Mouse (Mus musculus): ENCODE measurements around the gene Grik4. TPM values are rescaled to one million over a fixed set of nuclear protein-coding genes. Genes with fewer than 3 reads are reported as not detected.

Grik4 gene
- polyA plus RNA-seq, 1 experiment from 2014 or later: 1.9 TPM

GRCm38 (mm10) chr9:42859959-42860794 is 84.1 kb downstream of the Grik4 start:
- no peaks in the 10 kb centered on the region for H3K9me3 ChIP-seq (ENCODE audit: control insufficient read depth, low read length)
- H3K4me1 ChIP-seq (ENCODE audit: control insufficient read depth, insufficient read depth, low read length): peaks cover 18% of the 10 kb centered on the region
- no peak overlapping the region for H3K4me3 ChIP-seq (ENCODE audit: low read length)
- H3K4me2 ChIP-seq (replicated peaks; ENCODE audit: low read depth, low read length): no peak overlapping the region
- no peak overlapping the region for H3K27ac ChIP-seq (ENCODE audit: low read depth, low read length)
- no peaks in the 10 kb centered on the region for H3K27me3 ChIP-seq (ENCODE audit: control insufficient read depth, insufficient read depth, low read length)
- no peak overlapping the region for H3K9ac ChIP-seq (ENCODE audit: low read depth, low read length)
- no peak for ATAC-seq (ENCODE audit: low FRiP score, low TSS enrichment)
- no peaks in the 10 kb centered on the region for H3K36me3 ChIP-seq (ENCODE audit: control insufficient read depth, insufficient read depth, low read length)
- 68% methylated on average over 10 of the region's 10 CpGs for WGBS

GRCm38 (mm10) chr9:42858998-42859690 is 85.1 kb downstream of the Grik4 start:
- Histone ChIP-seq H3K4me2 (replicated peaks; ENCODE audit: low read depth, low read length) (no peak overlapping the region), H3K4me3 (ENCODE audit: low read length) (no peak overlapping the region), H3K9me3 (ENCODE audit: control insufficient read depth, low read length) (no peaks in the 10 kb centered on the region), H3K4me1 (ENCODE audit: control insufficient read depth, insufficient read depth, low read length) (peaks cover 14% of the 10 kb centered on the region; the same call in 1 of the 2 replicates), H3K27me3 (ENCODE audit: control insufficient read depth, insufficient read depth, low read length) (no peaks in the 10 kb centered on the region), H3K27ac (ENCODE audit: low read depth, low read length) (no peak overlapping the region), H3K36me3 (ENCODE audit: control insufficient read depth, insufficient read depth, low read length) (no peaks in the 10 kb centered on the region), H3K9ac (ENCODE audit: low read depth, low read length) (no peak overlapping the region)
- WGBS: 86% methylated on average over 4 of the region's 4 CpGs
- ATAC-seq (ENCODE audit: low FRiP score, low TSS enrichment): no peak

DNA sequence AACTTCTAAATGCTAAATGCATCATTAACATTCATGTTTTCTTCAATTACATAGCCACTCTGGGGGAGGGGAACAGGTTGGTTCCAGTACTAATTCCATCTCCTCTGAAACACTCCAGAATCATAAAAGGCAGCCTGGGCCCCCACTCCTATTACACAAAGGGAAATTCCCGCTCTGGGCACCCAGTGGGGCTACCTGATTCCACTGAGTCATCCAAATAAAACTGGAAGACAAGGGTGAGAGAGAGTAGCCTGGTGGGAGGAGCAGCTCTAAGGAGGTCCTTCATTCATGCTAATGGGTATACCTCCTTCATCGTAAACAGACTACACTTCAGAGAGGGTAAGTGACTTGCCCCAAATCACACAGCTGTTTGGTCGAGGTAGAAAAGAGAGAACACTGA is 85.7 kb downstream of the Grik4 start:
- Histone ChIP-seq H3K9ac (ENCODE audit: low read depth, low read length) (no peak overlapping the region), H3K4me3 (ENCODE audit: low read length) (no peak overlapping the region), H3K9me3 (ENCODE audit: control insufficient read depth, low read length) (no peaks in the 10 kb centered on the region), H3K27me3 (ENCODE audit: control insufficient read depth, insufficient read depth, low read length) (no peaks in the 10 kb centered on the region), H3K4me2 (replicated peaks; ENCODE audit: low read depth, low read length) (no peak overlapping the region), H3K36me3 (ENCODE audit: control insufficient read depth, insufficient read depth, low read length) (no peaks in the 10 kb centered on the region), H3K27ac (ENCODE audit: low read depth, low read length) (no peak overlapping the region), H3K4me1 (ENCODE audit: control insufficient read depth, insufficient read depth, low read length) (peaks cover 14% of the 10 kb centered on the region; the same call in 1 of the 2 replicates)
- WGBS: 37% methylated on average over 3 of the region's 3 CpGs
- no peak for ATAC-seq (ENCODE audit: low FRiP score, low TSS enrichment)

DNA sequence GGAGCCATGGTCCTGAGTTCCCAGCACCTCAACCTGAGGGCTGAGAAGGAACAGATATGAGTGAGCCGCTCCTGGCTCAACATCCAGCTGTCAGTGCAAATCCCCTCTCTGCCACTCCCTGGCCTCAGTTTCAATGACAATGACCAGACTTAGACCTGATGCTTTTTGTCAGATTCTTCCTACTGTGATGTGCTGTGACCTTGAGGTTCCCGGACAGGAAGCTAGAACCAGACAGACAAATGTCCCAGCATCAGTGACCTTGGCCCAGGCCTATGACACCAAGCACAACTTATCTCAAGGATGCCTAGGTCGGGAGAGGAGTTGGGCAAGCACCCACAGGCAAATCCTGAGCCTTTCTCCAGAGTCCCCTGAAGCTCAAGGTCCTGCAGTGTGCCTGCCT is 86.5 kb downstream of the Grik4 start:
- Histone ChIP-seq H3K4me1 (ENCODE audit: control insufficient read depth, insufficient read depth, low read length) (peaks cover 14% of the 10 kb centered on the region; the same call in 1 of the 2 replicates), H3K36me3 (ENCODE audit: control insufficient read depth, insufficient read depth, low read length) (no peaks in the 10 kb centered on the region), H3K27me3 (ENCODE audit: control insufficient read depth, insufficient read depth, low read length) (no peaks in the 10 kb centered on the region), H3K9me3 (ENCODE audit: control insufficient read depth, low read length) (no peaks in the 10 kb centered on the region), H3K4me3 (ENCODE audit: low read length) (no peak overlapping the region), H3K27ac (ENCODE audit: low read depth, low read length) (no peak overlapping the region), H3K4me2 (replicated peaks; ENCODE audit: low read depth, low read length) (no peak overlapping the region), H3K9ac (ENCODE audit: low read depth, low read length) (no peak overlapping the region)
- WGBS: 85% methylated on average over 3 of the region's 3 CpGs
- ATAC-seq (ENCODE audit: low FRiP score, low TSS enrichment): no peak

DNA sequence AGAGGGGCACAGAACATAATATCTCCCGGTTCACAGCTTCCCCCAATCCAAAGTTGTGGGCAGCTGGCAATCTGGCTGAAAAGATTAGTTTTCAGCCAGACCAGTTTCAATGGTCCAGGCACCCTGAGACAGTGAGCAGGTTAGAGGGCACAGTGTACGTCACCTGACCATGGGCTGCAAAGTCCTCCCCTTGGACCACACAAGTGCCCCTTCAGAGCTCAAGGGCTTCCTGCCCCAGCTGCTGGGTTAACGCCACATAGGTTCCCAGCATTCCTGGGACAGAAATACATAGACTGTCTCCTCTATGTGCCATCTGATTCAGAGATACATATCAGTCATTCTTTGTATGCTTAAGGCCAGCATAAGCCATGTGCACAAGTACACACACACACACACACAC is 91.2 kb downstream of the Grik4 start:
- no peaks in the 10 kb centered on the region for H3K4me1 ChIP-seq (ENCODE audit: control insufficient read depth, insufficient read depth, low read length)
- H3K4me3 ChIP-seq (ENCODE audit: low read length): no peak overlapping the region
- WGBS: 68% methylated on average over 3 of the region's 3 CpGs
- H3K27ac ChIP-seq (ENCODE audit: low read depth, low read length): no peak overlapping the region
- H3K9ac ChIP-seq (ENCODE audit: low read depth, low read length): no peak overlapping the region
- no peaks in the 10 kb centered on the region for H3K9me3 ChIP-seq (ENCODE audit: control insufficient read depth, low read length)
- H3K27me3 ChIP-seq (ENCODE audit: control insufficient read depth, insufficient read depth, low read length): no peaks in the 10 kb centered on the region
- H3K36me3 ChIP-seq (ENCODE audit: control insufficient read depth, insufficient read depth, low read length): no peaks in the 10 kb centered on the region
- no peak overlapping the region for H3K4me2 ChIP-seq (replicated peaks; ENCODE audit: low read depth, low read length)
- no peak for ATAC-seq (ENCODE audit: low FRiP score, low TSS enrichment)

DNA sequence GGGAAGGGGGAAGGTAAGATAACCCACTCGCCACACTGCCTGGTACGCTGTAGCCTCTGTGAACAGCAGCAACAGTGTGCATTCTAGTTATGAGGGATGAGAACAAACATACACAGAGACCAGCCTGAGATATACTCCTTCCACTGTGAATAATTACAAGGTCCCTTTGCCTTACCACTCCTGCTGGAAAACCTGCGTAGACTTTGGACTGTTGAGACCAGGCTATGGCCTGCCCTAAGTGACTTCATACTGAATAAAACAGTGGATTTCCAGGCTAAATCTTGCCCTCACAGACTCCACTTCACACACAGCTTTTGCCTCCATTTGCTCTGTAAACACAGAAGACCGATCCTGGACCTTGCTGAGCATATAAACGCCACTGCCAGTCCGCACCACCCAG is 94.2 kb downstream of the Grik4 start:
- no peak for ATAC-seq (ENCODE audit: low FRiP score, low TSS enrichment)
- H3K4me2 ChIP-seq (replicated peaks; ENCODE audit: low read depth, low read length): no peak overlapping the region
- no peaks in the 10 kb centered on the region for H3K27me3 ChIP-seq (ENCODE audit: control insufficient read depth, insufficient read depth, low read length)
- no peaks in the 10 kb centered on the region for H3K9me3 ChIP-seq (ENCODE audit: control insufficient read depth, low read length)
- no peak overlapping the region for H3K4me3 ChIP-seq (ENCODE audit: low read length)
- H3K9ac ChIP-seq (ENCODE audit: low read depth, low read length): no peak overlapping the region
- H3K36me3 ChIP-seq (ENCODE audit: control insufficient read depth, insufficient read depth, low read length): no peaks in the 10 kb centered on the region
- WGBS: 84% methylated on average over 6 of the region's 6 CpGs
- no peak overlapping the region for H3K27ac ChIP-seq (ENCODE audit: low read depth, low read length)
- H3K4me1 ChIP-seq (ENCODE audit: control insufficient read depth, insufficient read depth, low read length): no peaks in the 10 kb centered on the region

DNA sequence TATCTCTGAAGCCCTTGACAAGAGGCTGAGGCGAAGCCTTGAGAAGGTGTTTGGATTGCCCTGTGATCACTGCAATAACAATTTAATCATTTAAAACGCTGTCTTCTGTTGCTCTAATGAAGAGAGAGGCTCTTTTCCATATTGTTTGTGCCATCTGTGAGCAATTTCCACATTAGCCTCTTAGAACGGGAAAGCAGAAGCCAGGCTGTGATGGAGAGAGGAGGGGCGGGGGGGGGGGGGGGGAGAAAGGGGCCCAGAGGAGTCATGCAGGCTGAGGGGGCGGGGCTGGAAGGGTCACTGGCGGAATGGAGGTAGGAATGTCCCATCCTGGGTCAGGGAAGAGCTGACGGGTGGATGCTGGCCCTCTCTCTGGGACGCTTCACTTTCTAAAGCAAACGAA is 96.2 kb downstream of the Grik4 start:
- ATAC-seq (ENCODE audit: low FRiP score, low TSS enrichment): no peak
- no peak overlapping the region for H3K27ac ChIP-seq (ENCODE audit: low read depth, low read length)

GRCm38 (mm10) chr9:42846676-42847425 is 97.4 kb downstream of the Grik4 start:
- H3K36me3 ChIP-seq (ENCODE audit: control insufficient read depth, insufficient read depth, low read length): no peaks in the 10 kb centered on the region
- no peak overlapping the region for H3K4me2 ChIP-seq (replicated peaks; ENCODE audit: low read depth, low read length)
- H3K27ac ChIP-seq (ENCODE audit: low read depth, low read length): no peak overlapping the region
- no peaks in the 10 kb centered on the region for H3K27me3 ChIP-seq (ENCODE audit: control insufficient read depth, insufficient read depth, low read length)
- no peak overlapping the region for H3K9ac ChIP-seq (ENCODE audit: low read depth, low read length)
- WGBS: 79% methylated on average over 10 of the region's 10 CpGs
- no peak for ATAC-seq (ENCODE audit: low FRiP score, low TSS enrichment)
- H3K4me3 ChIP-seq (ENCODE audit: low read length): no peak overlapping the region
- no peaks in the 10 kb centered on the region for H3K9me3 ChIP-seq (ENCODE audit: control insufficient read depth, low read length)
- H3K4me1 ChIP-seq (ENCODE audit: control insufficient read depth, insufficient read depth, low read length): no peaks in the 10 kb centered on the region

More for the DNA sequence above, 96.2 kb downstream of the Grik4 start:
- H3K9me3 ChIP-seq (ENCODE audit: control insufficient read depth, low read length): no peaks in the 10 kb centered on the region
- no peaks in the 10 kb centered on the region for H3K4me1 ChIP-seq (ENCODE audit: control insufficient read depth, insufficient read depth, low read length)
- H3K4me2 ChIP-seq (replicated peaks; ENCODE audit: low read depth, low read length): no peak overlapping the region
- WGBS: 34% methylated on average over 8 of the region's 9 CpGs
- H3K4me3 ChIP-seq (ENCODE audit: low read length): no peak overlapping the region
- H3K27me3 ChIP-seq (ENCODE audit: control insufficient read depth, insufficient read depth, low read length): no peaks in the 10 kb centered on the region
- no peaks in the 10 kb centered on the region for H3K36me3 ChIP-seq (ENCODE audit: control insufficient read depth, insufficient read depth, low read length)
- H3K9ac ChIP-seq (ENCODE audit: low read depth, low read length): no peak overlapping the region

All from kidney, embryonic 14.5 days (tissue).